Mouse (Mus musculus) spleen, postnatal 36 days (tissue): ENCODE results near the gene Adra2a.

Source experiments
- DNase-seq, 2 experiments: peaks; one replicate each; pipeline ENCODE4 v3.0.0; 2022; ENCODE audit warnings: low spot score in 2 of 2, mixed read lengths in 1 of 2

Adra2a gene

GRCm38 (mm10) chr19:54043851-54044250 lies at the start of gene Adra2a:
Gene Adra2a (plus strand): TSS chr19:54044151.
- no peak for DNase-seq

GRCm38 (mm10) chr19:53994276-53994675 lies 49.7 kb upstream of the Adra2a start:
- no peak for DNase-seq

- DNase-seq, result no peak
Observed at GRCm38 (mm10) chr19:54010973-54011372, 33.0 kb upstream of the Adra2a start.

- DNase-seq, result no peak
Observed at GRCm38 (mm10) chr19:54014999-54015398, 29.0 kb upstream of the Adra2a start.

- DNase-seq, result no peak
Observed at GRCm38 (mm10) chr19:54015503-54015902, 28.4 kb upstream of the Adra2a start.

GRCm38 (mm10) chr19:54035100-54035499 lies 8.9 kb upstream of the Adra2a start:
- DNase-seq, result no peak

GRCm38 (mm10) chr19:54039441-54039840 lies 4.5 kb upstream of the Adra2a start:
- DNase-seq, result no peak

- DNase-seq, result no peak
Observed at GRCm38 (mm10) chr19:54040356-54041028, 3.5 kb upstream of the Adra2a start.

- DNase-seq, result no peak
Observed at GRCm38 (mm10) chr19:54041029-54041367, 3.0 kb upstream of the Adra2a start.

GRCm38 (mm10) chr19:54044507-54045371 lies 788 bp downstream of the Adra2a start:
- no peak for DNase-seq

GRCm38 (mm10) chr19:54045412-54045811 lies 1.5 kb downstream of the Adra2a start:
- DNase-seq, result no peak

- DNase-seq, result no peak
Observed at GRCm38 (mm10) chr19:54045931-54046683, 2.2 kb downstream of the Adra2a start.

GRCm38 (mm10) chr19:54046684-54047070 lies 2.7 kb downstream of the Adra2a start:
- DNase-seq, result no peak

GRCm38 (mm10) chr19:54047386-54048050 lies 3.6 kb downstream of the Adra2a start:
- DNase-seq, result no peak

- no peak for DNase-seq
Observed at GRCm38 (mm10) chr19:54048161-54048885, 4.4 kb downstream of the Adra2a start.

GRCm38 (mm10) chr19:54051651-54052050 lies 7.7 kb downstream of the Adra2a start:
- DNase-seq, result no peak

- no peak for DNase-seq
Observed at GRCm38 (mm10) chr19:54055845-54056244, 11.9 kb downstream of the Adra2a start.

- no peak for DNase-seq
Observed at GRCm38 (mm10) chr19:54068447-54068846, 24.5 kb downstream of the Adra2a start.

GRCm38 (mm10) chr19:54070521-54070920 lies 26.6 kb downstream of the Adra2a start:
- DNase-seq, result no peak

- DNase-seq, result no peak
Observed at GRCm38 (mm10) chr19:54072233-54072800, 28.4 kb downstream of the Adra2a start.
